Mouse (Mus musculus) liver, postnatal 0 days (tissue): ENCODE measurements around the gene Max. TPM values are rescaled to one million over a fixed set of nuclear protein-coding genes. Genes with fewer than 3 reads are reported as not detected.
A peak's percentile ranks its signal among the peaks of the same experiment; 100 is the strongest.

Experiments
- ATAC-seq: fragments of 200-750 bp; cut with Nextera tagmentation; 2 replicates; pipeline ENCODE4 v1.8.0; 2017; ENCODE audit warnings: mild to moderate bottlenecking, moderate library complexity
- DNase-seq: peaks from one replicate; pipeline ENCODE4 v3.0.0-alpha.2; 2016
- H3K27ac ChIP-seq: fragments of 300-500 bp; sonication (generic); 2 replicates; pipeline ENCODE4 v1.5.1; 2014; ENCODE audit warnings: antibody characterized with exemption, moderate library complexity, mild to moderate bottlenecking, low read depth
- H3K27me3 ChIP-seq: fragments of 300-500 bp; sonication (generic); 2 replicates; pipeline ENCODE4 v1.6.1; 2014; ENCODE audit warnings: low read length, control low read depth, mixed read lengths; ENCODE audit not compliant: insufficient read depth
- H3K36me3 ChIP-seq: fragments of 300-500 bp; sonication (generic); replicated peaks from 2 replicates; pipeline ENCODE4 v1.6.1; 2014; ENCODE audit warnings: mild to moderate bottlenecking, control low read depth, low read length, moderate library complexity, mixed read lengths; ENCODE audit not compliant: insufficient read depth
- H3K4me1 ChIP-seq: fragments of 300-500 bp; sonication (generic); 2 replicates; pipeline ENCODE4 v1.6.1; 2014; ENCODE audit warnings: antibody characterized with exemption, mild to moderate bottlenecking, control low read depth; ENCODE audit not compliant: insufficient read depth
- H3K4me2 ChIP-seq: fragments of 300-500 bp; sonication (generic); 2 replicates; pipeline ENCODE4 v1.6.1; 2014; ENCODE audit warnings: low read depth, mild to moderate bottlenecking, low read length, moderate library complexity, mixed read lengths
- H3K4me3 ChIP-seq: fragments of 300-500 bp; sonication (generic); 2 replicates; pipeline ENCODE4 v1.5.1; 2014; ENCODE audit warnings: low read depth, low read length
- H3K9ac ChIP-seq: fragments of 300-500 bp; sonication (generic); replicated peaks from 2 replicates; pipeline ENCODE4 v1.6.1; 2014; ENCODE audit warnings: mild to moderate bottlenecking, moderate library complexity
- H3K9me3 ChIP-seq: fragments of 300-500 bp; sonication (generic); 2 replicates; pipeline ENCODE4 v1.6.1; 2016; ENCODE audit warnings: mild to moderate bottlenecking, control low read depth, low read length, mixed read lengths
- CTCF ChIP-seq: sonication (generic); IDR thresholded peaks from 2 replicates; pipeline ENCODE4 v1.5.1; 2016; ENCODE audit warnings: antibody characterized with exemption, low read depth
- EP300 ChIP-seq: IDR thresholded peaks from 2 replicates; pipeline ENCODE4 v1.6.1; 2016; ENCODE audit warnings: antibody characterized with exemption, low read depth, mild to moderate bottlenecking
- WGBS: fragments of 180-500 bp; shearing (Covaris S2); extraction: QIAGEN DNeasy Blood & Tissue Kit; methylation state at CpG from one replicate; pipeline ENCODE4 v1.1.7; 2014; ENCODE audit not compliant: insufficient replicate concordance; 5-methylcytosine and 5-hydroxymethylcytosine counted together
- polyA plus RNA-seq: library from polyadenylated mRNA; unstranded; fragments of >200 nt; fragmentation: Nextera tagmentation; extraction: Ambion mirVana; gene quantifications from 2 replicates; pipeline ENCODE4 v1.2.1, GENCODE M21; 2015

Gene Max
- polyA plus RNA-seq, 1 experiment from 2014 or later = 7.1 TPM

GRCm38 (mm10) chr12:76920398-76920797 lies 41.6 kb downstream of the Max start:
- H3K27me3 ChIP-seq = no peaks in the 10 kb centered on the region
- no peak overlapping the region for H3K4me3 ChIP-seq
- ATAC-seq (no peak), DNase-seq (no peak)
- TF ChIP-seq CTCF (no peak), EP300 (no peak)
- H3K4me2 ChIP-seq = no peak overlapping the region
- H3K9me3 ChIP-seq = no peaks in the 10 kb centered on the region
- peaks cover 16% of the 10 kb centered on the region for H3K36me3 ChIP-seq
- H3K4me1 ChIP-seq = peaks cover 5% of the 10 kb centered on the region
- no peak overlapping the region for H3K9ac ChIP-seq
- no peak overlapping the region for H3K27ac ChIP-seq
- WGBS = 74% methylated on average over 6 of the region's 6 CpGs

- peaks cover 21% of the 10 kb centered on the region for H3K36me3 ChIP-seq
- H3K27me3 ChIP-seq = no peaks in the 10 kb centered on the region
- H3K4me2 ChIP-seq = no peak overlapping the region
- no peak overlapping the region for H3K27ac ChIP-seq
- no peaks in the 10 kb centered on the region for H3K9me3 ChIP-seq
- H3K9ac ChIP-seq = no peak overlapping the region
- no peak for DNase-seq
- H3K4me3 ChIP-seq = no peak overlapping the region
- WGBS = 71% methylated on average over 3 of the region's 3 CpGs
- peaks cover 5% of the 10 kb centered on the region for H3K4me1 ChIP-seq
- TF ChIP-seq CTCF (no peak), EP300 (no peak)
- ATAC-seq = no peak
Observed at GRCm38 (mm10) chr12:76918855-76919254, 43.1 kb downstream of the Max start.

- ATAC-seq (no peak), DNase-seq (no peak)
- Histone ChIP-seq H3K9me3 (no peaks in the 10 kb centered on the region), H3K9ac (no peak overlapping the region), H3K27ac (no peak overlapping the region), H3K4me1 (peaks cover 5% of the 10 kb centered on the region), H3K4me2 (no peak overlapping the region), H3K36me3 (peaks cover 21% of the 10 kb centered on the region), H3K27me3 (no peaks in the 10 kb centered on the region), H3K4me3 (no peak overlapping the region)
- TF ChIP-seq CTCF = no peak
- no peak for TF ChIP-seq EP300
- WGBS = 83% methylated on average over 6 of the region's 6 CpGs
Observed at GRCm38 (mm10) chr12:76918113-76918512, 43.9 kb downstream of the Max start.

GRCm38 (mm10) chr12:76916163-76916562 lies 45.8 kb downstream of the Max start:
- no peak overlapping the region for H3K4me2 ChIP-seq
- H3K4me3 ChIP-seq = no peak overlapping the region
- peaks cover 20% of the 10 kb centered on the region for H3K36me3 ChIP-seq
- ATAC-seq (no peak), DNase-seq (no peak)
- H3K27me3 ChIP-seq = no peaks in the 10 kb centered on the region
- peaks cover 7% of the 10 kb centered on the region for H3K4me1 ChIP-seq
- no peak for TF ChIP-seq EP300
- no peak for TF ChIP-seq CTCF
- 90% methylated on average over 11 of the region's 11 CpGs for WGBS
- H3K9ac ChIP-seq = no peak overlapping the region
- H3K27ac ChIP-seq = no peak overlapping the region
- H3K9me3 ChIP-seq = no peaks in the 10 kb centered on the region

GRCm38 (mm10) chr12:76912193-76912592 lies 49.8 kb downstream of the Max start:
- DNase-seq (no peak), ATAC-seq (no peak)
- 64% methylated on average over 9 of the region's 9 CpGs for WGBS
- Histone ChIP-seq H3K27ac (no peak overlapping the region), H3K4me2 (peak overlapping the region; percentile 68), H3K9me3 (no peaks in the 10 kb centered on the region), H3K36me3 (peaks cover 13% of the 10 kb centered on the region), H3K9ac (no peak overlapping the region), H3K4me3 (no peak overlapping the region), H3K27me3 (no peaks in the 10 kb centered on the region), H3K4me1 (peaks cover 12% of the 10 kb centered on the region)
- TF ChIP-seq EP300 = no peak
- TF ChIP-seq CTCF = no peak

GRCm38 (mm10) chr12:76911171-76911726 lies 50.8 kb downstream of the Max start:
- no peak for TF ChIP-seq EP300
- Histone ChIP-seq H3K4me2 (peak overlapping the region; percentile 68), H3K9me3 (no peaks in the 10 kb centered on the region), H3K4me1 (peaks cover 19% of the 10 kb centered on the region), H3K27ac (peak overlapping the region; percentile 88; the same call in 1 of the 2 replicates), H3K36me3 (peaks cover 12% of the 10 kb centered on the region), H3K9ac (peak overlapping the region; percentile 53), H3K4me3 (peak overlapping the region; percentile 59), H3K27me3 (no peaks in the 10 kb centered on the region)
- ATAC-seq (no peak), DNase-seq (no peak)
- WGBS = 87% methylated on average over 16 of the region's 16 CpGs
